Mouse (Mus musculus): Measurements from ENCODE around the gene Klhl10. TPM values are rescaled to one million over a fixed set of nuclear protein-coding genes. Genes with fewer than 3 reads are reported as not detected.

Gene Klhl10
- polyA plus RNA-seq, 1 experiment: 1.4 TPM

DNA sequence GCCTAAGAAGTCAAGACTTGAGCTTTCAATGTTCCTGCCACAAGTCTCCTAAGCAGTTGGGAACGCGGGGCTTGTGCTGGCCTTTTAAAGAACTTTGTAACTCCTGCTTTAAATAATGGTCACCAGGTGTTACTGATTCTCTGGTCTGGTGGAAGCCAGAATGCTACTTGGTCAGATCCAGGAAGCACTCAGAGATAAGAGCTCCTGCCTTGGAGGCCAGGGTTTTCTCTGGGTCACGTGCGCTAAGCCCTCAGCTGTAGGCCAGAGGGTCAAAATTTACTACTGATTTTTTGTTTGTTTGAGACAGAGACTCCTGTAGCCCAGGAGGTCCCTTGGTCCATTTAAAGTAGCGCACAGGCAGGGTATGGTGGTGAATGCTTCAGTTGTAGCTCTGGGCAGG is 9.7 kb upstream of the Klhl10 start:
- TF ChIP-seq CTCF (IDR thresholded peaks at IDR 0.05; ENCODE audit: borderline replicate concordance, extremely low read depth, insufficient read depth, insufficient read length): no peak
- TF ChIP-seq POLR2A (IDR thresholded peaks at IDR 0.05; ENCODE audit: borderline replicate concordance, extremely low read depth, insufficient read depth, insufficient read length, poor library complexity, severe bottlenecking): no peak
- no peak for DNase-seq (ENCODE audit: low read depth)

DNA sequence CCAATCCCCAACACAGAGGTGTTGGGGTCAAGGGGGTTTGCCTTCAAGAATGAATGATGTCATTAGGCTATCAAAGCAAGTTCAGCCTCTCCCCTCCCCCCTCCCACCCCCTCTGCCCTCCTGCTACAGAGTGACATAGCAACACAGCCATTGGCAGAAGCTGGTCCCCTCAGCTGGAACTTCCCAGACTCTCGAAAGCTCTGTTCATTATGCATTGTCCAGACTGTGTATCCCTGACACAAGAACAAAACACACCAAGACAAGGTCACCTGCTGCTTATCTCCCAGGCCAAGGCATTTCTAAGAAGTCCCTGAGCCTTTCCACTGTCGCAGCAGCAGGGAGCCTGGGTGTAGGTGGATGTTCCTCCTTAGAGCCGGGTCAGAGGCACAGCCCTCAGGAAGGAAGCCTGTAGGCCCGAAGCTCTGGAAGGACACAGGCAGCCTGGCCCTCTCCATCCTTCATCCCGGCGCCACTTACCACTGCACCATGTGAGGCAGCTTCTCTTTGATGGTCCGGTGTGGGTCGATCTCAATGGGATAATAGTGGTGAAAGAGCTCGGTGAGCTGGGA is 6.0 kb upstream of the Klhl10 start:
- TF ChIP-seq POLR2A (IDR thresholded peaks at IDR 0.05; ENCODE audit: borderline replicate concordance, extremely low read depth, insufficient read depth, insufficient read length, poor library complexity, severe bottlenecking) (no peak), CTCF (IDR thresholded peaks at IDR 0.05; ENCODE audit: borderline replicate concordance, extremely low read depth, insufficient read depth, insufficient read length) (no peak)

DNA sequence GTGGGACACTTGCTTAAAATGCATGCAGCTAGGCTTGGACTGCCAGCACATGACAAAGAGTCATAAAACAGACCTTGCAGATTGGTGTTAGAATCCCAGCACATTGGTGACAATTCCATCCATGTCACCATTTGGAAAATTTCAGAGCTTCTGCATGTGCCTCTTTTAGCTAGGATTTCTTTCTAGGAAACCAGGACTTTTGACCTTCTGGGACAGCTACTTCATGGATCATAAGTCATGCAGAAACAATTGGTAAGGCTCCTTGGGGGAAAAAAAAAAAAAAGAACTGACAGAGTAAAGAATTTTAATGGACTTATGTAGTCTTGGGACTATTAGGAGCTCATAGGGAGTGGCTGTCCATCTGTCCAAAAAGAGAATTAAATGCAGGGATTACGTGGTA is 3.8 kb upstream of the Klhl10 start:
- no peak for TF ChIP-seq CTCF (IDR thresholded peaks at IDR 0.05; ENCODE audit: borderline replicate concordance, extremely low read depth, insufficient read depth, insufficient read length)
- no peak for TF ChIP-seq POLR2A (IDR thresholded peaks at IDR 0.05; ENCODE audit: borderline replicate concordance, extremely low read depth, insufficient read depth, insufficient read length, poor library complexity, severe bottlenecking)
- DNase-seq (ENCODE audit: low read depth): no peak

More for the DNA sequence above, 6.0 kb upstream of the Klhl10 start:
- DNase-seq (ENCODE audit: low read depth): no peak

DNA sequence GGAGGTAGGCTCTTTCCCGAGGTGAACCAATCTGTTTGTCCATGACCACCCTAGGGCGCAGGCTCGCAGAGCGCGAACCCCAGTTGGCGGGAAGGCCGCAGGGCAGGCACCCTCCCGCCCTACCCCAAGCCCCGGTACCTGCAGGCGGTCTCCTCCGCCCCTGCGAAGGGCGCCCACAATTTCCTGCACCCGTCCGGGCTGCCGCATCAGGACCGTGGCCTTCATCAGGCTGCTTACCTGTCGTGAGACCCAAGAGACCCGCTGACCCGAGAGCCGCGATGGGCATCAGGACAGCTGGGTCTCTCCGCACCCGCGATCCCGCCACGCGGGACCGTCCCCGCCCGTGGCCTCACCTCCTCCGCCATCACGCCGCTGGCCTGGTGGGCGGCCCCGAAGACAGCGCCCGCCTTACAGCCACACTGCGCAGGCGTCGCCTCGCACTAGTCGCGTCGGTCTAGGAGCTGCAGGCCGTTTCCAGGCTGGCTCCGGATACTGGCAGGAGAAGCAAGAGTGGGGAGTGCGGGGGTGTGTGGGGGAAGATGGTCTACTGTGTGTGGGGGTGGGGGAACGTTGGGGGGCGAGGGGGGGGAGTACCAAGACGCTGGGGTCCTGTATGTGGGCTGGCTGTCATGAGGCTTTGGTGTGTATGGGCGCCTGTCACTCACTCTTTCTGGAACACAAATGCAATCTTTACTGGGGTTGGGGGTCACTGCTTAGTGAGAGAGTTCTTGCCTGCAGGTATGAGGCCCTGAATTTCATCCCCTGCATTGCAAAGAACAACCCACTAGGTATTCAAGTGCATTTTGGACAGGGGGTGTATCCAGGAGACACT is 810 bp upstream of the Klhl10 start:
- DNase-seq (ENCODE audit: low read depth): peak; percentile 93
- no peak for TF ChIP-seq CTCF (IDR thresholded peaks at IDR 0.05; ENCODE audit: borderline replicate concordance, extremely low read depth, insufficient read depth, insufficient read length)
- peak; percentile 91 for TF ChIP-seq POLR2A (IDR thresholded peaks at IDR 0.05; ENCODE audit: borderline replicate concordance, extremely low read depth, insufficient read depth, insufficient read length, poor library complexity, severe bottlenecking)

DNA sequence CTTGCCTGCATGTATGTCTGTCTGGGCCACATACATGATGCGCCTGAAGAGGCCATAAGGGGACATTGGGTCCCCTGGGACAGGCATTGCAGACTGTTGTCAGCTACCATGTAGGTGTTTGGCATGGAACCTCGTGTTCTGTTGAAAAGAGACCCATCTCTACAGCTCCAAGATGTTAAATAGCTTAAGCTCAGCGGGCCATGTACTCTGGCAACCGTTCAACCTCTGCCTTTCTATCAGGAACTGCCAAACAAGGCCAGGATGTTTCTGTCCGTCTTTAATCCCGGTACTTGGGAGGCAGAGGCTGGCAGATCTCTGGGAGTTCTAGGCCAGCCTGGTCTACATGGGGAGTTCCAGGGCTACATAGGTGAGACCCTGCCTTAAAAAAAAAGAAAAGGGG is 908 bp downstream of the Klhl10 start:
- no peak for TF ChIP-seq POLR2A (IDR thresholded peaks at IDR 0.05; ENCODE audit: borderline replicate concordance, extremely low read depth, insufficient read depth, insufficient read length, poor library complexity, severe bottlenecking)
- TF ChIP-seq CTCF (IDR thresholded peaks at IDR 0.05; ENCODE audit: borderline replicate concordance, extremely low read depth, insufficient read depth, insufficient read length): no peak

DNA sequence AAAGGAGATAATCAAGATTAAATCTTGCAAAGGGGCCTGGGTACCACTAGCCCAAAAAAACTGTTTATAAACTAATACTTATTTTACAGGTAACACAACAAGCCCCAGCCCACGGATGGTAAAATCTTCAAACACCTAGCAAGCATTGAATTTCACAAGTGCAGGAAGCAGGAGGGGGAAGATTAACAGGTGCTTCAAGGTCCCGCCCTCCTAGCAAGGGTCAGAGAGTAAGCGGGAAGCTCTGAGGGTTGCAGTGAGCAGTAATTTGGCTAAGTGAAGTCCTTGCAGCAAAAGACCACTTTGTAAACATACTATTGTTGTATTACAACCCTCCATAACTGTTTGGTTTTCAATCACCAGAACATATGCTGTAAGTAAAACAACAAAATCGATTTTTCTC is 15.5 kb downstream of the Klhl10 start:
- no peak for DNase-seq (ENCODE audit: low read depth)
- TF ChIP-seq POLR2A (IDR thresholded peaks at IDR 0.05; ENCODE audit: borderline replicate concordance, extremely low read depth, insufficient read depth, insufficient read length, poor library complexity, severe bottlenecking) (no peak), CTCF (IDR thresholded peaks at IDR 0.05; ENCODE audit: borderline replicate concordance, extremely low read depth, insufficient read depth, insufficient read length) (no peak)

More for the DNA sequence above, 908 bp downstream of the Klhl10 start:
- DNase-seq (ENCODE audit: low read depth): peak; percentile 13

DNA sequence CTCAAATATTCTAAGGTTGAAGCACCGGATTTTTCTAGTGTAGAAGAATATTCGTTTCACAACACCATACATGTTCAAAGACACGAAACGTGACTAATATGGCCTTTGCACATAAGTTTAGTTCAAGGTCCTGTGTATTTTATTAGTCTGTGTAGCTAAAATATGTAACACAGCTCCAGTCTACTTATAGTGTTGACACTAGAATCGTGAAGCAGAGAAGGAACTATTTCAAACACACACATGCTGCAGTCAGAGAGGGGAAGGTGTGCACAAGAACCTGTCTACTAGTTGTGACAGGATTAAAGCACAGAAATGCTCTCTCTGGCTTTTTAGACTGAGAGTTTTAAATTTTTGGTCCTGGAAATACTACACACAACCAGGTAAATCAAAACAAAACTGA is 16.0 kb downstream of the Klhl10 start:
- TF ChIP-seq POLR2A (IDR thresholded peaks at IDR 0.05; ENCODE audit: borderline replicate concordance, extremely low read depth, insufficient read depth, insufficient read length, poor library complexity, severe bottlenecking) (no peak), CTCF (IDR thresholded peaks at IDR 0.05; ENCODE audit: borderline replicate concordance, extremely low read depth, insufficient read depth, insufficient read length) (no peak)

DNA sequence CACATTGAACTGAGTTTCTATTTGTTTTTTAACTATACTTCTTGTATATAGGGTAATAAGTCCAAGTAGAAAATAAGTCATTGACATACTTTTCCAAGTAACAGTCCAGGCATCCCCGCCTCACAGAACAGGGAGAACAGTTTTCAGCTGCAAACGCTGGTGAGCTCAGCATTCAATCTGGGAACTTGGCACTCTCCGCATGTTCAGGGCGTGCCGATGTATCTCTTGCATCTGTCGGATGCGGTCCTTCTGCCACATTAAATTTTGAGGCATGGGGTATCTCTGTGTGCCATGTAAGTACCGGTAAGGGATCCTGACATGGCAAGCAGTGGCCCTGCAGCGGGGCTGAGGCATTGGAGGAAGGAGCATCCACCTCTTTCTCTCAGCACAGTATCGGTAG is 21.0 kb downstream of the Klhl10 start:
- TF ChIP-seq POLR2A (IDR thresholded peaks at IDR 0.05; ENCODE audit: borderline replicate concordance, extremely low read depth, insufficient read depth, insufficient read length, poor library complexity, severe bottlenecking) (no peak), CTCF (IDR thresholded peaks at IDR 0.05; ENCODE audit: borderline replicate concordance, extremely low read depth, insufficient read depth, insufficient read length) (no peak)
- no peak for DNase-seq (ENCODE audit: low read depth)

More for the DNA sequence above, 16.0 kb downstream of the Klhl10 start:
- DNase-seq (ENCODE audit: low read depth): no peak

DNA sequence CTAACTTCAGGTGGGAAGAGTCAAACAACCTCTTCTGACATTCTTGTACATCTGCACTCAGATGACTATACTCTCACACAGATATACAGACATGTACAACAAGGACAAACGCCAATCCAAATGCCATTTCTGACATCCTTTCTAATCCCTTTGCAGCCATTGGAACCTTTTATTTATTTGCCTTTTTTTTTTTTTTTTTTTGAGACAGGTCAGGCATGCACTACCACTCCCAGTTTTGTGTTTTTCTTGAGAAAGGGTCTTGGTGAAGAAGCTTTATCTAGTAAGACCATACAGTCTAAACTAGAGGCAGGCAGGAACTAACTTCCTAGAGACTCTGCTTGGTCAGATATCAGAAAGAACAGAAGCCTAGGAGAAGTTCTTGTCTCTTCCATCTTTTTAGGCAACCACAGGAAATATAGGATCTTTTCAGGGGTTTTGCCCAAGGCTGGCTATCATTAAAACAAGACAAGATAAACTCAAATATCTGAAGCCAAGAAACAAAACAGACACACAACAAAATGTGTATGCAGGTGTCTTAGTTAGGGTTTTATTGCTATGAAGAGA is 23.6 kb downstream of the Klhl10 start:
- TF ChIP-seq POLR2A (IDR thresholded peaks at IDR 0.05; ENCODE audit: borderline replicate concordance, extremely low read depth, insufficient read depth, insufficient read length, poor library complexity, severe bottlenecking) (no peak), CTCF (IDR thresholded peaks at IDR 0.05; ENCODE audit: borderline replicate concordance, extremely low read depth, insufficient read depth, insufficient read length) (no peak)
- DNase-seq (ENCODE audit: low read depth): no peak

DNA sequence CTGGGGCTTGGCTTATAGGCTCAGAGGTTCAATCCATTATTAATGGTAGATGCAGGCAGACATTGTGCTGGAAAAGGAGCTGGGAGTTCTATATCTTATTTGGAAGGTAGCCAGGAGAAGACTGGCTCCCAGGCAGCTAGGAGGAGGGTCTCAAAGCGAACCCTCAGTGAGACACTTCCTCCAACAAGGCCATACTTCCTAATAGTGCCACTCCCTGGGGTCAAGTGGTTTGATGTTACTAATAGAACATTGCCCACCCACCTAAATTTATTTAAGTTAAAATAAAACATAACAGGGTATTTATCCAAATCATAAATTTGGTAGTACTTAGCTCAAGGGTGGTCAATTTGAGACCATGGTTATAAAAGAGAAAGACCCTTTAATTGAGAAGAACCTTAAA is 24.1 kb downstream of the Klhl10 start:
- no peak for TF ChIP-seq POLR2A (IDR thresholded peaks at IDR 0.05; ENCODE audit: borderline replicate concordance, extremely low read depth, insufficient read depth, insufficient read length, poor library complexity, severe bottlenecking)
- no peak for TF ChIP-seq CTCF (IDR thresholded peaks at IDR 0.05; ENCODE audit: borderline replicate concordance, extremely low read depth, insufficient read depth, insufficient read length)
- DNase-seq (ENCODE audit: low read depth): no peak

DNA sequence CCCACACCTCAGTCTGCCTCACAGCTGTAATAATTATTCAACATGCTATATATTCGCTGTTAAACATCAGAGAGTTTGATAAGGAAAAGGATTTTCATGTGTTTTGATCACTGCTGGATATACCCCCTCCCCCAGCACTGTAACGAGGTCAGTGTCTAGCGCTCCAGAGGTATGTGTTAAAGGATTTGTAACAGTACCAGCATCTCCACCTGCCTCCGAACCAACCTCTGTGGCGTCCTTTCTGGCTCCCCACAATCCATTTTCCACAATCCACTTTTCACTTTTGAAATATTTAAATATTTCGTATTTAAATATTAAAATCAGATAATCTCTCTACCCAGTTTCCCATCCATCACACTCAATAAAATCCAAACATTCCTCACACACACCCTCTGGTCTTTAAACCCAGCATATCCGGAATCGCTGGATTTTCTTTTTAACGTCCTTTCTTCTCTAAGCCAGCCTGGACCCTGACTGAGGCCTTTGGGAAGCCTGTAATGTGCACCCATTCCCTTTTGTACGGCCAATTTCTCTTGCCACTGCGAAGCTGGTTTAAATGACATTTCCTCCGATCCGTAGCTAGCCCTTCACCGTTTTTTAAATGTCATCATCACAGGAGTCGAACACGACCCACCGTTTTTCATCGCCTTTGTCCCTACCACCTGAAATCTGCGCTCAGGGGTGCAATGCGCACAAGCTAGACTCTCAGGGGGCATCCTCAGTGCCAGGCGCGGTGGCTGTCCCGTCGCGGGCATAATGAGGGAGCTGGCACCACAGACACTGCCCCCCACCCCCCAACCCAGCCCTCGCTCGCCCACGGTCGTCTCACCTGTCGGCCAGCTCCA is 29.9 kb downstream of the Klhl10 start:
- TF ChIP-seq CTCF (IDR thresholded peaks at IDR 0.05; ENCODE audit: borderline replicate concordance, extremely low read depth, insufficient read depth, insufficient read length): no peak
- TF ChIP-seq POLR2A (IDR thresholded peaks at IDR 0.05; ENCODE audit: borderline replicate concordance, extremely low read depth, insufficient read depth, insufficient read length, poor library complexity, severe bottlenecking): no peak
- DNase-seq (ENCODE audit: low read depth): peak; percentile 45
